Mouse (Mus musculus): ENCODE measurements around the gene Hist1h2bf. TPM values are rescaled to one million over a fixed set of nuclear protein-coding genes. Genes with fewer than 3 reads are reported as not detected.
"Not testable (repeated sequence)": the region's sequence is repeated elsewhere in the genome, so short reads cannot be mapped to it uniquely, and the experiment has no call there.

Gene Hist1h2bf
- polyA plus RNA-seq, 1 experiment from 2014 or later = 4.9 TPM

DNA sequence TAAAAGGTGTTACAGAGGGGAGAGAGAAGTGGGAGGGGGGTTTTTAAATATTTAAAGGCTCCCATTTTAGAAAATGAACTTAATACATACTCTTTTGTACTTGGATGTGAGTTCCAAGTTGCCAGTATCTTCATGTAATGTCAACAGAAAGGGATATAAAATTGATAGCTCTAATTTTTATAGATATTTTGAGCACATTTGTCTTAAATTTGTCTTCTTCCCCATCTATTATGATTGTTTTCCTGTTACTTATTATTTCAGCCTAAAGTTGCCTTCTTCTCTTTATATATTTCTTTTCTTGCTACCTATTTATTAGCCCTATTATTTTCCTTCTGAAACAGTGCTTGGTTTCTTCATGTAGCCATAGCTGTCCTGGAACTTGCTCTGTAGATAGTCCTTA, 21.0 kb downstream of the Hist1h2bf start, which contains the start of gene Hist1h1d:
Hist1h1d (plus strand) TSS at position 301 of the 400 bp plus-strand sequence.
- H3K27me3 ChIP-seq (ENCODE audit: control insufficient read depth, insufficient read depth, low read length) = no peaks in the 10 kb centered on the region
- peak within 1 kb of the TSS; percentile 89; the same call in 1 of the 2 replicates for H3K9ac ChIP-seq (ENCODE audit: low read length)
- H3K27ac ChIP-seq (ENCODE audit: low read depth, low read length) = peak within 1 kb of the TSS; percentile 98
- no peaks in the 10 kb centered on the region for H3K36me3 ChIP-seq (ENCODE audit: control insufficient read depth, insufficient read depth, low read length)
- peaks cover 9% of the 10 kb centered on the region for H3K4me1 ChIP-seq (ENCODE audit: control insufficient read depth, insufficient read depth, low read length)
- DNase-seq (ENCODE audit: low spot score, missing footprints) = no peak
- peak within 1 kb of the TSS; percentile 93; the same call in 1 of the 2 replicates for H3K4me2 ChIP-seq
- ATAC-seq (ENCODE audit: low FRiP score) = no peak
- H3K9me3 ChIP-seq (ENCODE audit: control insufficient read depth, low read length) = no peaks in the 10 kb centered on the region
- H3K4me3 ChIP-seq (ENCODE audit: low read depth, low read length) = no peak within 1 kb of the TSS

DNA sequence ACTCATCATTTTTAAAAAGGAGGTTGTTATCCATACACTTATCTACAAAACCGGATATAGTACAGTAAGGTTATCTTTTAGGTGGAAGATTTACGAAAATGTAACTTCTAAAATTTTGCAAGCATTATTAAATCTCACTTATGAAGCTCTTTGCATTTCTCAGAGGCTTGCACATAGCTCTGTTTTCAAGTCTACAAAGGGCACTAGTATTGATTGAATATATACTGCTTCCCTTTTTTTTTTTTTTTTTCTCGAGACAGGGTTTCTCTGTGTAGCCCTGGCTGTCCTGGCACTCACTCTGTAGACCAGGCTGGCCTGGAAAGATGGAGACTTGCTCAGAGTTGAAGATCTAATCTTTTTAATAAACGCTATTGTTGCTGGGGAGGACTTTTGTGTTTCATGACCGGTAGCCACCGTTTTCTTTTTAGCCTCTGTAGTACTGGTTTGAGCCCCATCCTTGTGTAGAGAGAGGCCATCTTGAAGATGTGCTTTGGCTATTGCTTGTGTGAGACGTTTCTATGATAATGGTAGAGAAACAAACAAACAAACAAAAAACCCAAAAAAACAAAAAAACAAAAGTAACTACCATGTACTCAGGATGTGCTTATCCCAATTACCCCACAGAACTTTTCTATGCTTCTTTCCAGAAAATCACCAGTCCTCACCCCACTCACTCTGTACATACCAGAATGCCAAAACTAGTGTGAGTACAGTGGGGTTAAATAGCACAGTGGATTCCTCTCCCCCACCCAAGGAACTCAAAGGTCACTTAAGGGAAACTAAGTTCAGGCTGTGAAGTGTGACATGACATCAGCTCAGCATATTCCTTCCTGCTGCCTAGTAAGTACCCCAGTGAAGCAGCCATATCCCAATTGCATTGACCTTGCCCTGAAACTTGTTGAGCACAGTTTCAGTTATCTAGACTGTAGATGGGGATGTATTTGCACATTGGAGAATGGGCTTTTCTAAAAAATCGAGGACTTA, 21.8 kb downstream of the Hist1h2bf start:
- H3K27me3 ChIP-seq (ENCODE audit: control insufficient read depth, insufficient read depth, low read length) = no peaks in the 10 kb centered on the region
- no peaks in the 10 kb centered on the region for H3K36me3 ChIP-seq (ENCODE audit: control insufficient read depth, insufficient read depth, low read length)
- 56% methylated on average over 8 of the region's 8 CpGs for WGBS
- peak overlapping the region; percentile 47; the same call in 1 of the 2 replicates for H3K9ac ChIP-seq (ENCODE audit: low read length)
- H3K9me3 ChIP-seq (ENCODE audit: control insufficient read depth, low read length) = no peaks in the 10 kb centered on the region
- peak overlapping the region; percentile 90 for H3K27ac ChIP-seq (ENCODE audit: low read depth, low read length)
- peak overlapping the region; percentile 51 for H3K4me2 ChIP-seq
- ATAC-seq (ENCODE audit: low FRiP score) (no peak), DNase-seq (ENCODE audit: low spot score, missing footprints) (peak; percentile 91)
- peaks cover 9% of the 10 kb centered on the region for H3K4me1 ChIP-seq (ENCODE audit: control insufficient read depth, insufficient read depth, low read length)
- 0 out of 2 replicates have a peak overlapping the region, but pooled peaks have one; percentile 32 for H3K4me3 ChIP-seq (ENCODE audit: low read depth, low read length)

DNA sequence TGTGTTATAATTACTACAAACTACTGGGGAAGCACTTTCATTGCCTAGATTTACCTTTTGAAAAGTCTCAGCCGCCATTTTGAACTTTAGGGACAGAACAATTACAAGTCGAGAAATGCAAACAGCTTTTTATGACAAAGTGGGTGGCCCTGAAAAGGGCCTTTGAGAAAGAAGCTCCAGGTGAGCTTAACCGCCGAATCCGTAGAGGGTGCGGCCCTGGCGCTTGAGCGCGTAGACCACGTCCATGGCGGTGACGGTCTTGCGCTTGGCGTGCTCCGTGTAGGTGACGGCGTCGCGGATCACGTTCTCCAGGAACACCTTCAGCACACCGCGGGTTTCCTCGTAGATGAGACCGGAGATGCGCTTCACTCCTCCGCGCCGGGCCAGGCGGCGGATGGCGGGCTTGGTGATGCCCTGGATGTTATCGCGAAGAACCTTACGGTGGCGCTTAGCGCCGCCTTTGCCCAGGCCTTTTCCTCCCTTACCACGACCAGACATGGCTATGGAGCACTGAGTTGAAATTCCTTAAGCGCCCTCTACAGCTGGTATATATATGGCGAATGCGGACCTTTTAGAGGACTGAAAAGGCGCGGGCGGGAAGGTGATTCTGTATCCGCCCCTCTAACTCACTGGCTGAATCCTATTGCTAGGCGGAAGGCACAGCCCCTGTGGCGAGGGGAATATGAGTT, 22.7 kb downstream of the Hist1h2bf start, which contains the start of gene Hist1h4f:
Hist1h4f (minus strand) TSS at position 503 of the 689 bp plus-strand sequence.
- not testable (repeated sequence) for H3K4me1 ChIP-seq (ENCODE audit: control insufficient read depth, insufficient read depth, low read length); H3K27me3 ChIP-seq (ENCODE audit: control insufficient read depth, insufficient read depth, low read length); H3K36me3 ChIP-seq (ENCODE audit: control insufficient read depth, insufficient read depth, low read length); H3K9me3 ChIP-seq (ENCODE audit: control insufficient read depth, low read length)
- under 1% methylated on average over 46 of the region's 47 CpGs for WGBS
- peak; percentile 100 for DNase-seq (ENCODE audit: low spot score, missing footprints)
- Histone ChIP-seq H3K4me3 (ENCODE audit: low read depth, low read length) (peak within 1 kb of the TSS; percentile 32), H3K9ac (ENCODE audit: low read length) (peak within 1 kb of the TSS; percentile 69), H3K27ac (ENCODE audit: low read depth, low read length) (peak within 1 kb of the TSS; percentile 90), H3K4me2 (peak within 1 kb of the TSS; percentile 51)
- peak; percentile 80 for ATAC-seq (ENCODE audit: low FRiP score)

GRCm38 (mm10) chr13:23550761-23551145, 23.2 kb downstream of the Hist1h2bf start:
- peak overlapping the region; percentile 32 for H3K4me3 ChIP-seq (ENCODE audit: low read depth, low read length)
- H3K27ac ChIP-seq (ENCODE audit: low read depth, low read length) = peak overlapping the region; percentile 90
- H3K36me3 ChIP-seq (ENCODE audit: control insufficient read depth, insufficient read depth, low read length) = no peaks in the 10 kb centered on the region
- peak overlapping the region; percentile 69 for H3K9ac ChIP-seq (ENCODE audit: low read length)
- H3K9me3 ChIP-seq (ENCODE audit: control insufficient read depth, low read length) = no peaks in the 10 kb centered on the region
- DNase-seq (ENCODE audit: low spot score, missing footprints) = peak; percentile 95
- ATAC-seq (ENCODE audit: low FRiP score) = no peak
- peak overlapping the region; percentile 51 for H3K4me2 ChIP-seq
- 10% methylated on average over 3 of the region's 3 CpGs for WGBS
- H3K4me1 ChIP-seq (ENCODE audit: control insufficient read depth, insufficient read depth, low read length) = peaks cover 10% of the 10 kb centered on the region
- no peaks in the 10 kb centered on the region for H3K27me3 ChIP-seq (ENCODE audit: control insufficient read depth, insufficient read depth, low read length)

- Histone ChIP-seq H3K9ac (ENCODE audit: low read length) (no peak overlapping the region), H3K9me3 (ENCODE audit: control insufficient read depth, low read length) (no peaks in the 10 kb centered on the region), H3K27ac (ENCODE audit: low read depth, low read length) (no peak overlapping the region), H3K4me3 (ENCODE audit: low read depth, low read length) (no peak overlapping the region), H3K4me1 (ENCODE audit: control insufficient read depth, insufficient read depth, low read length) (peaks cover 2% of the 10 kb centered on the region; the same call in 1 of the 2 replicates), H3K36me3 (ENCODE audit: control insufficient read depth, insufficient read depth, low read length) (no peaks in the 10 kb centered on the region), H3K4me2 (no peak overlapping the region), H3K27me3 (ENCODE audit: control insufficient read depth, insufficient read depth, low read length) (no peaks in the 10 kb centered on the region)
- ATAC-seq (ENCODE audit: low FRiP score) = no peak
- DNase-seq (ENCODE audit: low spot score, missing footprints) = no peak
- 87% methylated on average over 5 of the region's 5 CpGs for WGBS
Measured at GRCm38 (mm10) chr13:23546694-23547093, 27.3 kb downstream of the Hist1h2bf start.

- DNase-seq (ENCODE audit: low spot score, missing footprints); ATAC-seq (ENCODE audit: low FRiP score); H3K4me1 ChIP-seq (ENCODE audit: control insufficient read depth, insufficient read depth, low read length); H3K9me3 ChIP-seq (ENCODE audit: control insufficient read depth, low read length); H3K27me3 ChIP-seq (ENCODE audit: control insufficient read depth, insufficient read depth, low read length); H3K36me3 ChIP-seq (ENCODE audit: control insufficient read depth, insufficient read depth, low read length): not testable (repeated sequence)
- H3K4me3 ChIP-seq (ENCODE audit: low read depth, low read length) = peak overlapping the region; percentile 39
- WGBS = 0% methylated on average over 11 of the region's 14 CpGs
- H3K9ac ChIP-seq (ENCODE audit: low read length) = peak overlapping the region; percentile 47; the same call in 1 of the 2 replicates
- H3K27ac ChIP-seq (ENCODE audit: low read depth, low read length) = peak overlapping the region; percentile 83; the same call in 1 of the 2 replicates
- H3K4me2 ChIP-seq = peak overlapping the region; percentile 39
Measured at GRCm38 (mm10) chr13:23544787-23545120, 29.2 kb downstream of the Hist1h2bf start.

GRCm38 (mm10) chr13:23543965-23544786, 29.8 kb downstream of the Hist1h2bf start, which contains the start of gene Hist1h3f:
Hist1h3f (plus strand) TSS chr13:23544052.
- DNase-seq (ENCODE audit: low spot score, missing footprints) = peak; percentile 99
- no peaks in the 10 kb centered on the region for H3K9me3 ChIP-seq (ENCODE audit: control insufficient read depth, low read length)
- WGBS = under 1% methylated on average over 22 of the region's 45 CpGs
- peak within 1 kb of the TSS; percentile 43 for H3K4me3 ChIP-seq (ENCODE audit: low read depth, low read length)
- peak; percentile 95 for ATAC-seq (ENCODE audit: low FRiP score)
- H3K9ac ChIP-seq (ENCODE audit: low read length) = peak within 1 kb of the TSS; percentile 74
- no peaks in the 10 kb centered on the region for H3K27me3 ChIP-seq (ENCODE audit: control insufficient read depth, insufficient read depth, low read length)
- H3K36me3 ChIP-seq (ENCODE audit: control insufficient read depth, insufficient read depth, low read length) = no peaks in the 10 kb centered on the region
- H3K4me1 ChIP-seq (ENCODE audit: control insufficient read depth, insufficient read depth, low read length) = peaks cover 2% of the 10 kb centered on the region; the same call in 1 of the 2 replicates
- peak within 1 kb of the TSS; percentile 62 for H3K4me2 ChIP-seq
- H3K27ac ChIP-seq (ENCODE audit: low read depth, low read length) = peak within 1 kb of the TSS; percentile 90

GRCm38 (mm10) chr13:23542999-23543607, 30.9 kb downstream of the Hist1h2bf start, which contains the start of gene Hist1h2bh:
Hist1h2bh (minus strand) TSS chr13:23543392.
- not testable (repeated sequence) for H3K9me3 ChIP-seq (ENCODE audit: control insufficient read depth, low read length); H3K27me3 ChIP-seq (ENCODE audit: control insufficient read depth, insufficient read depth, low read length); H3K36me3 ChIP-seq (ENCODE audit: control insufficient read depth, insufficient read depth, low read length); H3K4me1 ChIP-seq (ENCODE audit: control insufficient read depth, insufficient read depth, low read length)
- Histone ChIP-seq H3K4me2 (peak within 1 kb of the TSS; percentile 62), H3K9ac (ENCODE audit: low read length) (peak within 1 kb of the TSS; percentile 74), H3K27ac (ENCODE audit: low read depth, low read length) (peak within 1 kb of the TSS; percentile 90), H3K4me3 (ENCODE audit: low read depth, low read length) (peak within 1 kb of the TSS; percentile 43)
- ATAC-seq (ENCODE audit: low FRiP score) (peak; percentile 93), DNase-seq (ENCODE audit: low spot score, missing footprints) (peak; percentile 97)
- WGBS = under 1% methylated on average over 26 of the region's 42 CpGs
